Mouse (Mus musculus): ENCODE results near the gene Shroom3. TPM values are rescaled to one million over a fixed set of nuclear protein-coding genes. Genes with fewer than 3 reads are reported as not detected.
A peak's percentile ranks its signal among the peaks of the same experiment; 100 is the strongest.

The Shroom3 gene
- total and polyA plus RNA-seq, 3 experiments = not detected

- Histone ChIP-seq H3K9me3 (replicated peaks; ENCODE audit: insufficient read depth, low read length) (no peaks in the 10 kb centered on the region), H3K36me3 (ENCODE audit: control insufficient read depth in 1 of 2, insufficient read depth in 2 of 2, low read length in 2 of 2) (peaks cover 0 to 2% of the 10 kb centered on the region in 2 experiments; a peak in 1 of 4 replicates), H3K4me3 (ENCODE audit: control insufficient read depth in 1 of 2, insufficient read depth in 1 of 2, low read depth in 2 of 2, low read length in 2 of 2) (peak overlapping the region in 1 of 2 experiments; percentile 18; a peak in 3 of 4 replicates), H3K27me3 (ENCODE audit: control insufficient read depth in 1 of 2, insufficient read depth in 2 of 2, low read length in 2 of 2) (peaks cover 0 to 1% of the 10 kb centered on the region in 2 experiments; a peak in 1 of 4 replicates), H3K79me2 (ENCODE audit: control insufficient read depth, insufficient read depth, low read length, poor library complexity) (no peaks in the 10 kb centered on the region), H3K4me1 (ENCODE audit: control insufficient read depth in 1 of 2, insufficient read depth in 2 of 2, low read length in 2 of 2) (peaks cover 0 to 5% of the 10 kb centered on the region in 2 experiments; a peak in 1 of 4 replicates), H3K27ac (ENCODE audit: control insufficient read depth, low read depth, low read length) (no peak overlapping the region), H3K9ac (ENCODE audit: control insufficient read depth, low read depth, low read length, poor library complexity, severe bottlenecking) (no peak overlapping the region)
- DNase-seq (ENCODE audit: low read depth, low spot score) = no peak
- TF ChIP-seq E2F4 (IDR thresholded peaks at IDR 0.05; ENCODE audit: borderline replicate concordance, low read depth, low read length) (no peak), USF1 (IDR thresholded peaks at IDR 0.05; ENCODE audit: low read depth, low read length) (no peak), NELFE (IDR thresholded peaks at IDR 0.05; ENCODE audit: low read depth, low read length) (no peak), MYC (IDR thresholded peaks at IDR 0.05; ENCODE audit: low read depth, low read length) (no peak), MAFK (IDR thresholded peaks at IDR 0.05; ENCODE audit: borderline replicate concordance, low read depth, low read length) (no peak), POLR2A (IDR thresholded peaks at IDR 0.05; ENCODE audit: control insufficient read depth in 1 of 2, insufficient read depth in 1 of 2, low read depth in 1 of 2, low read length in 2 of 2, poor library complexity in 1 of 2) (no peak), SMC3 (IDR thresholded peaks at IDR 0.05; ENCODE audit: low read depth, low read length) (no peak), SIN3A (IDR thresholded peaks at IDR 0.05; ENCODE audit: low read length) (no peak), GABPA (IDR thresholded peaks at IDR 0.05; ENCODE audit: low read depth, low read length) (no peak), KAT2A (conservative IDR thresholded peaks at IDR 0.05; ENCODE audit: low read depth, low read length) (no peak), JUND (IDR thresholded peaks at IDR 0.05; ENCODE audit: low read depth, low read length) (no peak), ZMIZ1 (IDR thresholded peaks at IDR 0.05; ENCODE audit: low read depth, low read length) (no peak), MAX (IDR thresholded peaks at IDR 0.05; ENCODE audit: low read length) (no peak), CTCF (IDR thresholded peaks at IDR 0.05 in 2 of 3, conservative IDR thresholded peaks at IDR 0.05 in 1 of 3; ENCODE audit: control insufficient read depth in 1 of 3, insufficient read depth in 1 of 3, low read depth in 2 of 3, low read length in 3 of 3, poor library complexity in 1 of 3, severe bottlenecking in 1 of 3) (no peak), MXI1 (IDR thresholded peaks at IDR 0.05; ENCODE audit: low read depth, low read length) (no peak), ZNF384 (IDR thresholded peaks at IDR 0.05; ENCODE audit: low read depth, low read length) (no peak)
These were observed 311.6 kb downstream of the Shroom3 start for GRCm38 (mm10) chr5:92994861-92995260.

GRCm38 (mm10) chr5:92997428-92998120 lies 314.3 kb downstream of the Shroom3 start:
- DNase-seq (ENCODE audit: low read depth, low spot score) = no peak
- Histone ChIP-seq H3K27ac (ENCODE audit: control insufficient read depth, low read depth, low read length) (no peak overlapping the region), H3K9ac (ENCODE audit: control insufficient read depth, low read depth, low read length, poor library complexity, severe bottlenecking) (no peak overlapping the region), H3K4me1 (ENCODE audit: control insufficient read depth in 1 of 2, insufficient read depth in 2 of 2, low read length in 2 of 2) (peaks cover 0 to 5% of the 10 kb centered on the region in 2 experiments; a peak in 1 of 4 replicates), H3K79me2 (ENCODE audit: control insufficient read depth, insufficient read depth, low read length, poor library complexity) (no peaks in the 10 kb centered on the region), H3K4me3 (ENCODE audit: control insufficient read depth in 1 of 2, insufficient read depth in 1 of 2, low read depth in 2 of 2, low read length in 2 of 2) (no peak overlapping the region), H3K9me3 (replicated peaks; ENCODE audit: insufficient read depth, low read length) (no peaks in the 10 kb centered on the region), H3K27me3 (ENCODE audit: control insufficient read depth in 1 of 2, insufficient read depth in 2 of 2, low read length in 2 of 2) (no peaks in the 10 kb centered on the region), H3K36me3 (ENCODE audit: control insufficient read depth in 1 of 2, insufficient read depth in 2 of 2, low read length in 2 of 2) (peaks cover 0 to 2% of the 10 kb centered on the region in 2 experiments; a peak in 1 of 4 replicates)
- no peak for TF ChIP-seq POLR2AphosphoS5 (IDR thresholded peaks at IDR 0.05; ENCODE audit: borderline replicate concordance, low read depth, low read length)
- TF ChIP-seq MAFK (IDR thresholded peaks at IDR 0.05; ENCODE audit: borderline replicate concordance, low read depth, low read length) = no peak
- no peak for TF ChIP-seq EP300 (IDR thresholded peaks at IDR 0.05; ENCODE audit: low read depth in 1 of 2, low read length in 2 of 2)
- no peak for TF ChIP-seq HCFC1 (IDR thresholded peaks at IDR 0.05; ENCODE audit: low read depth, low read length)
- TF ChIP-seq RAD21 (IDR thresholded peaks at IDR 0.05; ENCODE audit: low read depth, low read length) = no peak
- no peak for TF ChIP-seq ZMIZ1 (IDR thresholded peaks at IDR 0.05; ENCODE audit: low read depth, low read length)
- no peak for TF ChIP-seq ZNF384 (IDR thresholded peaks at IDR 0.05; ENCODE audit: low read depth, low read length)
- no peak for TF ChIP-seq MYC (IDR thresholded peaks at IDR 0.05; ENCODE audit: low read depth, low read length)
- no peak for TF ChIP-seq MAZ (IDR thresholded peaks at IDR 0.05; ENCODE audit: low read depth, low read length)
- no peak for TF ChIP-seq RCOR1 (IDR thresholded peaks at IDR 0.05; ENCODE audit: low read depth, low read length)
- TF ChIP-seq MAX (IDR thresholded peaks at IDR 0.05; ENCODE audit: low read length) = no peak
- no peak for TF ChIP-seq NRF1 (IDR thresholded peaks at IDR 0.05; ENCODE audit: insufficient read depth, low read depth, low read length, poor library complexity, severe bottlenecking)
- no peak for TF ChIP-seq UBTF (IDR thresholded peaks at IDR 0.05; ENCODE audit: borderline replicate concordance, insufficient read depth, low read depth, low read length)
- TF ChIP-seq MEF2A (IDR thresholded peaks at IDR 0.05; ENCODE audit: extremely low read depth, insufficient replicate concordance, low read depth, low read length, poor library complexity, severe bottlenecking) = no peak
- TF ChIP-seq E2F4 (IDR thresholded peaks at IDR 0.05; ENCODE audit: borderline replicate concordance, low read depth, low read length) = no peak
- TF ChIP-seq POLR2AphosphoS2 (IDR thresholded peaks at IDR 0.05; ENCODE audit: low read length) = no peak
- TF ChIP-seq ZC3H11A (IDR thresholded peaks at IDR 0.05; ENCODE audit: low read depth, low read length) = no peak
